Mouse (Mus musculus) heart, embryonic 12.5 days (tissue): ENCODE results near the gene Atp5h. TPM values are rescaled to one million over a fixed set of nuclear protein-coding genes. Genes with fewer than 3 reads are reported as not detected.

ENCODE experiments used
- ATAC-seq: fragments of 200-750 bp; cut with Nextera tagmentation; 2 replicates; pipeline ENCODE4 v1.8.0; 2017; ENCODE audit warnings: moderate TSS enrichment, moderate library complexity; ENCODE audit not compliant: insufficient number of reproducible peaks, low FRiP score
- H3K27ac ChIP-seq: fragments of 300-500 bp; sonication (generic); 2 replicates; pipeline ENCODE4 v1.5.1; 2016; ENCODE audit warnings: mild to moderate bottlenecking, moderate library complexity; ENCODE audit not compliant: poor library complexity, severe bottlenecking
- H3K27me3 ChIP-seq: fragments of 300-500 bp; sonication (generic); replicated peaks from 2 replicates; pipeline ENCODE4 v1.6.1; 2016; ENCODE audit warnings: mild to moderate bottlenecking, moderate library complexity
- H3K36me3 ChIP-seq: fragments of 300-500 bp; sonication (generic); 2 replicates; pipeline ENCODE4 v1.6.1; 2016; ENCODE audit warnings: mild to moderate bottlenecking, moderate library complexity
- H3K4me1 ChIP-seq: fragments of 300-500 bp; sonication (generic); replicated peaks from 2 replicates; pipeline ENCODE4 v1.6.1; 2016; ENCODE audit warnings: mild to moderate bottlenecking
- H3K4me2 ChIP-seq: fragments of 300-500 bp; sonication (generic); 2 replicates; pipeline ENCODE4 v1.6.1; 2016; ENCODE audit warnings: mild to moderate bottlenecking, moderate library complexity
- H3K4me3 ChIP-seq: fragments of 300-500 bp; sonication (generic); 2 replicates; pipeline ENCODE4 v1.5.1; 2016; ENCODE audit warnings: mild to moderate bottlenecking
- H3K9ac ChIP-seq: fragments of 300-500 bp; sonication (generic); 2 replicates; pipeline ENCODE4 v1.6.1; 2016; ENCODE audit warnings: mild to moderate bottlenecking, moderate library complexity
- H3K9me3 ChIP-seq: fragments of 300-500 bp; sonication (generic); replicated peaks from 2 replicates; pipeline ENCODE4 v1.6.1; 2016; ENCODE audit warnings: mild to moderate bottlenecking, moderate library complexity
- whole genome bisulfite sequencing: fragments of 180-500 bp; shearing (Covaris S2); methylation state at CpG from one replicate; pipeline ENCODE4 v1.1.7; 2016; 5-methylcytosine and 5-hydroxymethylcytosine counted together
- polyA plus RNA-seq: library from polyadenylated mRNA; unstranded; fragments of >200 nt; fragmentation: Nextera tagmentation; extraction: Ambion mirVana; gene quantifications from 2 replicates; pipeline ENCODE4 v1.2.1, GENCODE M21; 2016

Gene Atp5h
- polyA plus RNA-seq, 1 experiment from 2014 or later, result 1,627 TPM

- peak overlapping the region; percentile 17; the same call in 1 of the 2 replicates for H3K9ac ChIP-seq
- H3K4me1 ChIP-seq, result peaks cover 42% of the 10 kb centered on the region
- peak overlapping the region; percentile 99 for H3K4me3 ChIP-seq
- WGBS, result 65% methylated on average over 1 of the region's 1 CpGs
- no peaks in the 10 kb centered on the region for H3K9me3 ChIP-seq
- H3K27me3 ChIP-seq, result no peaks in the 10 kb centered on the region
- H3K36me3 ChIP-seq, result peaks cover 51% of the 10 kb centered on the region
- H3K4me2 ChIP-seq, result peak overlapping the region; percentile 97
- no peak for ATAC-seq
- no peak overlapping the region for H3K27ac ChIP-seq
Measured at GRCm38 (mm10) chr11:115421328-115421727, 1.6 kb upstream of the Atp5h start.

GRCm38 (mm10) chr11:115420336-115421190 is 801 bp upstream of the Atp5h start:
- Histone ChIP-seq H3K4me1 (peaks cover 50% of the 10 kb centered on the region), H3K9me3 (no peaks in the 10 kb centered on the region), H3K27me3 (no peaks in the 10 kb centered on the region), H3K27ac (peak overlapping the region; percentile 92), H3K36me3 (peaks cover 53% of the 10 kb centered on the region), H3K9ac (peak overlapping the region; percentile 100), H3K4me2 (peak overlapping the region; percentile 97), H3K4me3 (peak overlapping the region; percentile 99)
- WGBS, result 1% methylated on average over 44 of the region's 45 CpGs
- peak; percentile 60 for ATAC-seq

GRCm38 (mm10) chr11:115409556-115409955 is 10.2 kb downstream of the Atp5h start:
- H3K4me1 ChIP-seq, result peaks cover 18% of the 10 kb centered on the region
- H3K9ac ChIP-seq, result no peak overlapping the region
- peaks cover 51% of the 10 kb centered on the region for H3K36me3 ChIP-seq
- ATAC-seq, result no peak
- H3K27me3 ChIP-seq, result no peaks in the 10 kb centered on the region
- no peak overlapping the region for H3K4me3 ChIP-seq
- no peaks in the 10 kb centered on the region for H3K9me3 ChIP-seq
- no peak overlapping the region for H3K27ac ChIP-seq
- no peak overlapping the region for H3K4me2 ChIP-seq
- 87% methylated on average over 7 of the region's 7 CpGs for WGBS

GRCm38 (mm10) chr11:115408266-115408920 is 11.4 kb downstream of the Atp5h start:
- Histone ChIP-seq H3K27me3 (no peaks in the 10 kb centered on the region), H3K27ac (0 out of 2 replicates have a peak overlapping the region, but pooled peaks have one; percentile 15), H3K9me3 (no peaks in the 10 kb centered on the region), H3K9ac (no peak overlapping the region), H3K36me3 (peaks cover 51% of the 10 kb centered on the region), H3K4me2 (no peak overlapping the region), H3K4me1 (peaks cover 19% of the 10 kb centered on the region), H3K4me3 (no peak overlapping the region)
- 71% methylated on average over 6 of the region's 6 CpGs for WGBS
- ATAC-seq, result no peak

- Histone ChIP-seq H3K4me2 (no peak overlapping the region), H3K27me3 (no peaks in the 10 kb centered on the region), H3K27ac (no peak overlapping the region), H3K9me3 (no peaks in the 10 kb centered on the region), H3K9ac (no peak overlapping the region), H3K4me1 (peaks cover 16% of the 10 kb centered on the region), H3K36me3 (peaks cover 51% of the 10 kb centered on the region), H3K4me3 (no peak overlapping the region)
- 86% methylated on average over 17 of the region's 17 CpGs for WGBS
- no peak for ATAC-seq
Measured at GRCm38 (mm10) chr11:115406858-115407401, 12.8 kb downstream of the Atp5h start.

- H3K9ac ChIP-seq, result no peak overlapping the region
- no peak for ATAC-seq
- H3K9me3 ChIP-seq, result no peaks in the 10 kb centered on the region
- no peak overlapping the region for H3K27ac ChIP-seq
- 92% methylated on average over 6 of the region's 6 CpGs for WGBS
- no peak overlapping the region for H3K4me3 ChIP-seq
- H3K4me2 ChIP-seq, result no peak overlapping the region
- no peaks in the 10 kb centered on the region for H3K27me3 ChIP-seq
- peaks cover 9% of the 10 kb centered on the region for H3K4me1 ChIP-seq
- H3K36me3 ChIP-seq, result peaks cover 44% of the 10 kb centered on the region
Measured at GRCm38 (mm10) chr11:115405723-115406122, 14.0 kb downstream of the Atp5h start.

- no peaks in the 10 kb centered on the region for H3K27me3 ChIP-seq
Measured at GRCm38 (mm10) chr11:115403338-115404124, 16.2 kb downstream of the Atp5h start, which contains the start of gene Mrpl58. Gene Mrpl58, plus strand, starts transcription at chr11:115403752.

GRCm38 (mm10) chr11:115400630-115401391 is 19.0 kb downstream of the Atp5h start:
- 50% methylated on average over 11 of the region's 11 CpGs for WGBS

More at GRCm38 (mm10) chr11:115403338-115404124, 16.2 kb downstream of the Atp5h start, which contains the start of gene Mrpl58:
- Histone ChIP-seq H3K36me3 (peaks cover 27% of the 10 kb centered on the region), H3K4me2 (peak within 1 kb of the TSS; percentile 85), H3K9ac (peak within 1 kb of the TSS; percentile 91), H3K9me3 (no peaks in the 10 kb centered on the region), H3K4me3 (peak within 1 kb of the TSS; percentile 86), H3K4me1 (peaks cover 15% of the 10 kb centered on the region), H3K27ac (peak within 1 kb of the TSS; percentile 78)
- ATAC-seq, result peak; percentile 90
- 3% methylated on average over 50 of the region's 50 CpGs for WGBS

GRCm38 (mm10) chr11:115400126-115400525 is 19.6 kb downstream of the Atp5h start:
- Histone ChIP-seq H3K4me3 (no peak overlapping the region), H3K27ac (no peak overlapping the region), H3K4me1 (peaks cover 15% of the 10 kb centered on the region), H3K9me3 (no peaks in the 10 kb centered on the region), H3K36me3 (0 out of 2 replicates have a peak, but pooled peaks cover 5% of the 10 kb centered on the region), H3K4me2 (no peak overlapping the region), H3K27me3 (no peaks in the 10 kb centered on the region), H3K9ac (no peak overlapping the region)
- ATAC-seq, result no peak
- 73% methylated on average over 3 of the region's 3 CpGs for WGBS

More at GRCm38 (mm10) chr11:115400630-115401391, 19.0 kb downstream of the Atp5h start:
- ATAC-seq, result no peak
- H3K4me1 ChIP-seq, result peaks cover 15% of the 10 kb centered on the region
- H3K9ac ChIP-seq, result no peak overlapping the region
- H3K4me2 ChIP-seq, result no peak overlapping the region
- no peak overlapping the region for H3K27ac ChIP-seq
- H3K4me3 ChIP-seq, result no peak overlapping the region
- H3K27me3 ChIP-seq, result no peaks in the 10 kb centered on the region
- peaks cover 4% of the 10 kb centered on the region; the same call in 1 of the 2 replicates for H3K36me3 ChIP-seq
- no peaks in the 10 kb centered on the region for H3K9me3 ChIP-seq

GRCm38 (mm10) chr11:115398085-115398484 is 21.7 kb downstream of the Atp5h start:
- no peak overlapping the region for H3K9ac ChIP-seq
- no peak overlapping the region for H3K27ac ChIP-seq
- H3K4me3 ChIP-seq, result no peak overlapping the region
- no peak for ATAC-seq
- no peak overlapping the region for H3K4me2 ChIP-seq
- H3K9me3 ChIP-seq, result no peaks in the 10 kb centered on the region
- 77% methylated on average over 7 of the region's 7 CpGs for WGBS
- H3K36me3 ChIP-seq, result peaks cover 22% of the 10 kb centered on the region
- peaks cover 17% of the 10 kb centered on the region; the same call in 1 of the 2 replicates for H3K27me3 ChIP-seq
- peaks cover 15% of the 10 kb centered on the region; the same call in 1 of the 2 replicates for H3K4me1 ChIP-seq
